Mouse (Mus musculus) forebrain, embryonic 16.5 days (tissue): ENCODE measurements at regions not wholly inside any gene's neighbourhood (a gene's known extent, or its start where the extent isn't known, plus 50 kb on each side); places are given as distances from the start of the nearest gene placed in this dataset.

Experiments used
- ATAC-seq: fragments of 200-750 bp; cut with Nextera tagmentation; 2 replicates; pipeline ENCODE4 v1.8.0; 2017; ENCODE audit warnings: mild to moderate bottlenecking, moderate library complexity
- H3K27ac ChIP-seq: fragments of 300-500 bp; sonication (generic); 2 replicates; pipeline ENCODE4 v1.5.1; 2014; ENCODE audit warnings: low read length, control low read depth
- H3K27me3 ChIP-seq: fragments of 300-500 bp; sonication (generic); replicated peaks from 2 replicates; pipeline ENCODE4 v1.6.1; 2014; ENCODE audit warnings: low read length; ENCODE audit not compliant: control insufficient read depth, insufficient read depth
- H3K36me3 ChIP-seq: fragments of 300-500 bp; sonication (generic); 2 replicates; pipeline ENCODE4 v1.6.1; 2014; ENCODE audit not compliant: control insufficient read depth, insufficient read depth
- H3K4me1 ChIP-seq: fragments of 300-500 bp; sonication (generic); replicated peaks from 2 replicates; pipeline ENCODE4 v1.6.1; 2014; ENCODE audit warnings: low read length; ENCODE audit not compliant: control insufficient read depth, insufficient read depth
- H3K4me2 ChIP-seq: fragments of 300-500 bp; sonication (generic); 2 replicates; pipeline ENCODE4 v1.6.1; 2014; ENCODE audit warnings: mild to moderate bottlenecking, low read length, control low read depth
- H3K4me3 ChIP-seq: fragments of 300-500 bp; sonication (generic); replicated peaks from 2 replicates; pipeline ENCODE4 v1.5.1; 2014; ENCODE audit warnings: mild to moderate bottlenecking, low read length, control low read depth
- H3K9ac ChIP-seq: fragments of 300-500 bp; sonication (generic); replicated peaks from 2 replicates; pipeline ENCODE4 v1.6.1; 2014; ENCODE audit warnings: low read depth, low read length, control low read depth
- H3K9me3 ChIP-seq: fragments of 300-500 bp; sonication (generic); 2 replicates; pipeline ENCODE4 v1.6.1; 2016; ENCODE audit warnings: low read length; ENCODE audit not compliant: control insufficient read depth
- WGBS: fragments of 180-500 bp; shearing (Covaris S2); extraction: QIAGEN DNeasy Blood & Tissue Kit; methylation state at CpG from one replicate; pipeline ENCODE4 v1.1.7; 2014; 5-methylcytosine and 5-hydroxymethylcytosine counted together

DNA sequence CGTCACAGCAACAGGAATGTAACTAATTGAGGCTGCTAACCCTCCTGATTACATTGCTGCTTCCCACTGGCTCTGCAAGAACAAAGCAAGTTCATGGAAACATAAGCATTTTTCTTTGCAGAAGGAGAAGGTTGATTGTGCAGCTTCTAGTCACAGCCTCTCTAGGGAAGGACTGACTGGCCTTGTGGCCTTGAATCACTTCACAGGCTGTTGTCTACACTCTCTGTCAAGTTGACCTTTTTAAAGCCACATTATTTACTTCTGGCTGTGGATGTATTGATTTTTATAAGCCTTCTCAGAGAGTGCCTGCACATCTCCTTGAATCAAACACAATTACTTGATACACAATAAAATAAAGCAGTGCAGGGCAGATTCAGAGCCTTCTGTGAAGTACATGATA lies 251.8 kb upstream of the Myo3a start:
- no peaks in the 10 kb centered on the region for H3K4me1 ChIP-seq
- no peaks in the 10 kb centered on the region for H3K9me3 ChIP-seq
- WGBS = 35% methylated on average over 1 of the region's 1 CpGs
- H3K9ac ChIP-seq = no peak overlapping the region
- H3K36me3 ChIP-seq = no peaks in the 10 kb centered on the region
- no peak overlapping the region for H3K27ac ChIP-seq
- H3K27me3 ChIP-seq = no peaks in the 10 kb centered on the region
- no peak overlapping the region for H3K4me3 ChIP-seq
- no peak overlapping the region for H3K4me2 ChIP-seq
- no peak for ATAC-seq

DNA sequence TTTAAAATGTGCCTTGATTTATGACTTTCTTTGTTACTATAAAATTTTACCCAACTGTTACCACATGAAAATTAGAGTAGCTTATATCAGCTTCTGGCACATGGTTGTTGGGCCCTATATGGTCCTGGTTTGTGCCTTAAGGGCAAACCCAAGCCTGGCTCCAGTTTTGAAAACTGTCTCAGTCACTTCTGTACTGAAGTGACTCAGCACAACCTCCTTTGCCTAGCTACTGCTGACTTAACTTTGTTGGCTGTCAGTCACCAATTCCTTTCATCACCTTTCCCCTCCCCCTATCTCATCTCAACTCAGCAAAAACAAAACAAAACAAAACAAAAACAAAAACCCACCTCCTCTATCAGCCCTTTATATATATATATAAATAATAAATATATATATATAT lies 251.0 kb upstream of the Myo3a start:
- no peaks in the 10 kb centered on the region for H3K27me3 ChIP-seq
- no peaks in the 10 kb centered on the region for H3K9me3 ChIP-seq
- H3K27ac ChIP-seq = no peak overlapping the region
- H3K9ac ChIP-seq = no peak overlapping the region
- H3K4me3 ChIP-seq = no peak overlapping the region
- ATAC-seq = no peak
- H3K4me2 ChIP-seq = no peak overlapping the region
- H3K4me1 ChIP-seq = no peaks in the 10 kb centered on the region
- H3K36me3 ChIP-seq = no peaks in the 10 kb centered on the region

DNA sequence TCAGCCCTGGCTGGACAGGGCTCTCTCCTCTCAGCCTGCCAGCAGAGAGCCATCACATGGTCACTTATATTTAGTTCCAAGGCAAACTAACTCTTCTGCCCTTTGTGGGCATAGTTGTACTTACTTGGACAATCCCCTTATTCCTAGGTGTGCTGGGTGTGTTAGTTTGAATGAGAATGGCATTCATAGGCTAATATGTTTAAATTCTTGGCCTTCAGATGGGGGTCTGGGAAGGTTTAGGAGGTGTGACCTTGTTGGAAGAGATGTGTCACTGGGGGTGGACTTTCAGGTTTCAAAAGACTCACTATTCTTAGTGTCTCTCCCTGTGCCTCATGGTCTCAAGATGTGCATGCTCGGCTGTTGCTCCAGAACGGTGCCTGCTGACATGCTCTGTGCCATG lies 250.5 kb upstream of the Myo3a start:
- Histone ChIP-seq H3K9me3 (no peaks in the 10 kb centered on the region), H3K4me3 (no peak overlapping the region), H3K9ac (no peak overlapping the region), H3K27me3 (no peaks in the 10 kb centered on the region), H3K4me1 (no peaks in the 10 kb centered on the region), H3K4me2 (no peak overlapping the region), H3K36me3 (no peaks in the 10 kb centered on the region), H3K27ac (no peak overlapping the region)
- 86% methylated on average over 2 of the region's 2 CpGs for WGBS
- ATAC-seq = no peak

DNA sequence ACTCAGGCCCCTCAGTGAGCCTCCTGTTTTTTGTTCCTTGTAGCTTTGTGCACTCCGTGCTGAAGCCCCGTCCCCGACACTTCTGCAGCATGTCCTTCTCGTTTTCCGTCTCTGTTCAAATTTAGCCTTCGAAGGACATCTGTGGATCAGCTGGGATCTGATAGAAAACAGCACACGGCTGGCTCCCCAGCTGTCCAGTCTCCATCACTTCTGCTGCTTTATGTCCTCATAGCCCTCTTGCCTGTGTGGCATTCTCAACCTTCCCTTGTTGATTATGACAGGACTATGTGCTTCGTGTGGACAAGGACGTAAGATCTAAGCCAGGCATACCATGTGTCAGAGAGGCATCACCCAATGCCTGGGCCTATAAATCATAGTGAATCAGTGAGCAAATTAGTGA lies 247.1 kb upstream of the Myo3a start:
- Histone ChIP-seq H3K9ac (no peak overlapping the region), H3K27me3 (no peaks in the 10 kb centered on the region), H3K4me1 (no peaks in the 10 kb centered on the region), H3K36me3 (no peaks in the 10 kb centered on the region), H3K4me2 (no peak overlapping the region), H3K4me3 (no peak overlapping the region), H3K27ac (no peak overlapping the region), H3K9me3 (no peaks in the 10 kb centered on the region)
- 82% methylated on average over 9 of the region's 9 CpGs for WGBS
- ATAC-seq = no peak

DNA sequence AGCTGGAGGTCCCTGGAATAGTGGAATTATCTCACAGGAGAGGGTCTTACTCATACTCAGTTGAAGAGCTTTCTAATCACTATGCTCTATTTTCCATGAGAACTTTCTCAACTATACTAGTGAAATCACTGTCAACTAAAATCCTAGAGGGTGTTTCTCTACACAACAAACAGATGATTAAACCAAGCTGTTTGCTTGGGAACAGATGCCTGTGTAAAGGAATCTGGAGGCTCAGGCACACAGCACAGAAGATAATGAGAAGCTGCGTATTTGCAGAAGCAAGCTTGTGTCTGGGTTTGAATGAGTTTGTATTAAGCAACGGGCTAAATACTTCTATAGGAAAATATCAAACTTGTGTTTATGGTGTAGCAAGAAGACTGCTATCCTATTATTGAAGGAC lies 202.9 kb upstream of the Myo3a start:
- no peak for ATAC-seq
- 72% methylated on average over 2 of the region's 2 CpGs for WGBS
- no peak overlapping the region for H3K27ac ChIP-seq

DNA sequence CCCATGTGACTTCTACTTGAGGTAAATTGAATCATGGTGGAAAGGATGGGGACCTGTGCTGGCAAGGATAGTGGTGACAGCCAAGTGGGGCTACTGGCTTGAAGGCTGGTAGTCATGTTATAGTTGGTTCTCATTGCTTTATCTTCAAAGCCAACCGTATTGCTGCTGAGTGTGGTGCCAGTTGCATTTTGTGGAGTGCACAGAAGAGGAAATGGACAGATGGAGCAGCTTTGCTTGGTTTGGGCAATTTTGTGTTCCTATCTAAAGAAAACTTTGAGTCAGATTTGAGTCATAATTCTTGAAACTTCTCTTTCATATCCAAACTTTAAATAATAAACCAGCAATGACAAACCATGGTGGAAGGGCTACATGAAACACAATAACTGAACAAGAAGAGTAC lies 200.5 kb upstream of the Myo3a start:
- Histone ChIP-seq H3K27ac (no peak overlapping the region), H3K4me1 (peaks cover 10% of the 10 kb centered on the region), H3K36me3 (no peaks in the 10 kb centered on the region), H3K9me3 (no peaks in the 10 kb centered on the region), H3K4me2 (no peak overlapping the region), H3K27me3 (no peaks in the 10 kb centered on the region), H3K9ac (no peak overlapping the region), H3K4me3 (no peak overlapping the region)
- ATAC-seq = no peak
- 96% methylated on average over 1 of the region's 1 CpGs for WGBS

More for the DNA sequence above, 202.9 kb upstream of the Myo3a start:
- H3K9me3 ChIP-seq = no peaks in the 10 kb centered on the region
- no peak overlapping the region for H3K9ac ChIP-seq
- H3K4me1 ChIP-seq = peaks cover 6% of the 10 kb centered on the region
- no peak overlapping the region for H3K4me3 ChIP-seq
- H3K4me2 ChIP-seq = no peak overlapping the region
- no peaks in the 10 kb centered on the region for H3K27me3 ChIP-seq
- H3K36me3 ChIP-seq = no peaks in the 10 kb centered on the region

DNA sequence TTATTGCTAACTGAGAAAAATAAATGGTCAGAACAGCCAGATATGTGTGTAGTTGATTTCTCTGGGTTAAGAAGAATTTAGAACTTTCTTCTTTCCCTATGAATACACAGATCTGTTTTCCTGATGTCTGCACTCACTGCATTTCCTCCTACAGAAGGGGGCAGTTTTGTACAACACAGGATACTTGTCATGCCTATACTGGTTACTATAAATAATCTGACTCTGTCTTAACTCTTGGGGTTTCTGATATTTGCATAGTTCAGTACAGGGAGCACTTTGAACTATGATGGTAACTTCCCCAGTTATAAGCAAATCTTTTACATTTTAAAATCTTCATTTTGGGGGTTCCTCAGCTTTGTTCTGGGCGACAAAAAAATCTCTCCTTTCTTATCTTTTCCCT lies 198.7 kb upstream of the Myo3a start:
- H3K4me1 ChIP-seq = peaks cover 10% of the 10 kb centered on the region
- H3K9ac ChIP-seq = no peak overlapping the region
- WGBS = 51% methylated on average over 1 of the region's 1 CpGs
- no peaks in the 10 kb centered on the region for H3K36me3 ChIP-seq
- no peak overlapping the region for H3K4me3 ChIP-seq
- no peaks in the 10 kb centered on the region for H3K27me3 ChIP-seq
- no peak for ATAC-seq
- no peak overlapping the region for H3K27ac ChIP-seq
- no peaks in the 10 kb centered on the region for H3K9me3 ChIP-seq
- no peak overlapping the region for H3K4me2 ChIP-seq

DNA sequence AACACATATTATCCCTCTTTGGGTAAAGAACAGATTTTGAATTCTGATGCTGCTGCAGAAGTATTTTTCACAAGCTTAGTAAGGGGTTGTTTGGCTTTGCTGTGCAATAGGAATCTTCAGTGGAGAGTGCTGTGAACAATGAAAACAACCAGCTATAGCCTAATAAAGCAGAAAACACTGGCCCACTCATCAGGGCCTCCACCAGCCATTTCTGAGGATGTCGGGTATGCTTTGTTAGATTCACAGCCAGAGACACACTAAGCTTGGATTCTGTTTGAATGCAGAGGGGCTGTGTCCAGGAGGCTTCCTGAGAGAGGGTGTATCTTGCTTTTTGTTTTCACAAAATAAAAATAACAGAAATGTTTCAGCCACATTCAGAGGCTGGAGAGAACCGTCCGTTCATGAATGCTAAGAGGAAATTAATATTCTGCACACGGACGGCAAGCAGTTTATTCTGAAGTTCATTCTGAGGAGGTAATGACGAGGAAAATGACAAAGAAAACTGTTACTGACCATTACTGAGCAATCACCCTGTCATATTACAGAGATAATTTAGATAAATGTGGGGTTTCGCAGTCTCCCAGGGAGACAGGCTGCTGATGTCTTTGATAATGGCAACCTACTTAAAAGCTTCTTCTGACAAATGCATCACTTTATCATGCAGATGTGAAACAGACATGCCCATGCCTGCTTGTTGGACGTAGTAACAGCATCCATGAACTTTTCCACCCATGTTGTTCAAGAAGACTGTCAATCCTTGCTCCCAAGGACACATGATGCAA lies 198.1 kb upstream of the Myo3a start:
- H3K27me3 ChIP-seq = no peaks in the 10 kb centered on the region
- no peak overlapping the region for H3K9ac ChIP-seq
- ATAC-seq = peak; percentile 87
- peak overlapping the region; percentile 78 for H3K27ac ChIP-seq
- 8% methylated on average over 8 of the region's 8 CpGs for WGBS
- H3K9me3 ChIP-seq = no peaks in the 10 kb centered on the region
- H3K36me3 ChIP-seq = no peaks in the 10 kb centered on the region
- H3K4me2 ChIP-seq = no peak overlapping the region
- H3K4me1 ChIP-seq = peaks cover 10% of the 10 kb centered on the region
- no peak overlapping the region for H3K4me3 ChIP-seq

DNA sequence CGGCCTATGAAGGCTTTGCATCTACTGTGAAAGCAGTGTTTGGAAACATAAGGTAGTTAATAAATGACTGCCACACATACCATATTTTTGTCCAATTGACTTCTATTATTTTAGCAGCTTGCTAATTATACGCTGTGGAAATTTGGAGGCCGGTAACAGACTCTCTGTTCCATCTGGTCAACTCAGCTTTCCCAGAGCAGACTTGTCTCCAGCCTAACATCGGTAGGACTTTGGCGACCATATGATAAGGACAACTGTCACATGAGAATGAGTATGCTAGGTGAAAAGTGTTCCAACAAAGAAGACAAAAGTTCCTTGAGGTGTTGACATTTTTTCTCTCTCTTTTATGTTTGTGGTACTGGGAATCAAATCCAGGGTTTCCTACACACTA lies 197.5 kb upstream of the Myo3a start:
- no peak overlapping the region for H3K4me2 ChIP-seq
- H3K9ac ChIP-seq = no peak overlapping the region
- peak overlapping the region; percentile 1; the same call in 1 of the 2 replicates for H3K27ac ChIP-seq
- ATAC-seq = no peak; the same call in 1 of the 2 replicates
- no peaks in the 10 kb centered on the region for H3K27me3 ChIP-seq
- no peaks in the 10 kb centered on the region for H3K36me3 ChIP-seq
- 28% methylated on average over 5 of the region's 5 CpGs for WGBS
- peaks cover 10% of the 10 kb centered on the region for H3K4me1 ChIP-seq
- H3K4me3 ChIP-seq = no peak overlapping the region
- H3K9me3 ChIP-seq = no peaks in the 10 kb centered on the region

DNA sequence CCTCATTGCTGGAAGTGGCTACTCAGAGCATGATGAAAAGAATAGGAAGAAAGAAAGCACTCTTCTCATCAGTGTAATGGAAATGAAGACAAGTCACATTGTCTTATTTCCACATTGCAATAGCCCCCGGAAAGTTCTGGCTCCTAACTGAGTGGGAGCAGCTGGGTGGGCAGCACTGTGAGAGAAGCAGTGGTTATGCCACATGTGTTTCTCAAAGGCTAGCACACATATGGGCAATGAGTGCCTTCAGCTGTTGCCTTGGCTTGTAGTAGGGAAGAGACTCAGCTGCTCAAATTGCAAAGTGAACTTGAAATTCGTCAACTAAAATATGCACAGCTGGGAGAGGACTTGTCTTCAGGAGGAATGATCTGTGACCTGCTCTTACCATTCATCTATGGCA lies 190.5 kb upstream of the Myo3a start:
- H3K9me3 ChIP-seq = no peaks in the 10 kb centered on the region
- no peak for ATAC-seq
- no peak overlapping the region for H3K4me2 ChIP-seq
- H3K9ac ChIP-seq = no peak overlapping the region
- H3K27ac ChIP-seq = no peak overlapping the region
- no peaks in the 10 kb centered on the region for H3K36me3 ChIP-seq
- H3K4me1 ChIP-seq = no peaks in the 10 kb centered on the region
- no peaks in the 10 kb centered on the region for H3K27me3 ChIP-seq
- no peak overlapping the region for H3K4me3 ChIP-seq
- WGBS = 75% methylated on average over 2 of the region's 2 CpGs
